Mouse (Mus musculus) CH12.LX (cell line): ENCODE measurements around the gene Aff3. TPM values are rescaled to one million over a fixed set of nuclear protein-coding genes. Genes with fewer than 3 reads are reported as not detected.

Experiments used
- DNase-seq: peaks from one replicate; pipeline ENCODE4 v3.0.0-alpha.2; 2013; ENCODE audit errors: extremely low read depth
- H3K27ac ChIP-seq: 2 replicates; pipeline ENCODE4 v1.5.1; 2012; ENCODE audit warnings: low read depth, mild to moderate bottlenecking, control low read depth, moderate library complexity; ENCODE audit not compliant: insufficient read depth
- H3K27me3 ChIP-seq: replicated peaks from 2 replicates; pipeline ENCODE3; 2012; ENCODE audit warnings: inconsistent platforms
- H3K36me3 ChIP-seq, 2 experiments: replicated peaks in 1 of 2; 2 replicates each; pipeline versions ENCODE3 to v1.6.1; 2012; ENCODE audit warnings: inconsistent platforms in 1 of 2, low read length in 1 of 2, mild to moderate bottlenecking in 1 of 2, mixed read lengths in 1 of 2, moderate library complexity in 1 of 2; ENCODE audit not compliant: control insufficient read depth in 1 of 2, insufficient read depth in 1 of 2
- H3K4me1 ChIP-seq, 2 experiments: 2 replicates each; pipeline ENCODE4 v1.6.1; 2012; ENCODE audit warnings: inconsistent platforms in 1 of 2, moderate library complexity in 1 of 2; ENCODE audit not compliant: insufficient read depth in 2 of 2, control insufficient read depth in 1 of 2
- H3K4me2 ChIP-seq: 2 replicates; pipeline ENCODE4 v1.6.1; 2012; ENCODE audit warnings: low read depth, mild to moderate bottlenecking, control low read depth; ENCODE audit not compliant: poor library complexity, insufficient read depth, severe bottlenecking
- H3K4me3 ChIP-seq, 3 experiments: fragments of 150-350 bp in 1 of 3; sonication (generic) in 1 of 3; replicated peaks in 1 of 3; 2 replicates each; pipeline versions ENCODE3 to v1.5.1; 2011 to 2012; ENCODE audit warnings: low read depth in 2 of 3, low read length in 2 of 3, mild to moderate bottlenecking in 2 of 3, moderate library complexity in 2 of 3, control low read depth in 1 of 3, improper control_type of control experiment in 1 of 3, inconsistent platforms in 1 of 3, mixed read lengths in 1 of 3; ENCODE audit not compliant: poor library complexity in 1 of 3
- H3K79me2 ChIP-seq: replicated peaks from 2 replicates; pipeline ENCODE4 v1.6.1; 2012; ENCODE audit warnings: mild to moderate bottlenecking, moderate library complexity; ENCODE audit not compliant: control insufficient read depth, poor library complexity, insufficient read depth, severe bottlenecking; ENCODE audit errors: extremely low read depth
- H3K9ac ChIP-seq: 2 replicates; pipeline ENCODE4 v1.6.1; 2012; ENCODE audit warnings: low read depth, mild to moderate bottlenecking, control low read depth, moderate library complexity; ENCODE audit not compliant: insufficient read depth
- H3K9me3 ChIP-seq: replicated peaks from 2 replicates; pipeline ENCODE3; 2012; ENCODE audit warnings: low read length, inconsistent platforms, mixed read lengths
- CHD1 ChIP-seq: IDR thresholded peaks from 2 replicates; pipeline ENCODE4 v1.6.1; 2012; ENCODE audit warnings: low read depth, low read length, improper control_type of control experiment, inconsistent platforms
- CHD2 ChIP-seq: IDR thresholded peaks from 2 replicates; pipeline ENCODE4 v1.6.1; 2011; ENCODE audit warnings: low read length, improper control_type of control experiment
- EP300 ChIP-seq: IDR thresholded peaks from 2 replicates; pipeline ENCODE4 v1.6.1; 2011; ENCODE audit warnings: low read length, improper control_type of control experiment
- GABPA ChIP-seq: IDR thresholded peaks from 2 replicates; pipeline ENCODE4 v1.6.1; 2012; ENCODE audit warnings: low read depth, low read length, improper control_type of control experiment, inconsistent platforms; ENCODE audit not compliant: insufficient replicate concordance
- HCFC1 ChIP-seq: IDR thresholded peaks from 2 replicates; pipeline ENCODE4 v1.6.1; 2012; ENCODE audit warnings: low read depth, mild to moderate bottlenecking, inconsistent platforms, low read length, improper control_type of control experiment
- KAT2A ChIP-seq: IDR thresholded peaks from 2 replicates; pipeline ENCODE4 v1.6.1; 2012; ENCODE audit warnings: low read length, improper control_type of control experiment, inconsistent platforms; ENCODE audit not compliant: insufficient replicate concordance
- MAFK ChIP-seq: IDR thresholded peaks from 2 replicates; pipeline ENCODE4 v1.6.1; 2011; ENCODE audit warnings: low read length, improper control_type of control experiment; ENCODE audit not compliant: insufficient replicate concordance
- MAZ ChIP-seq: IDR thresholded peaks from 2 replicates; pipeline ENCODE4 v1.6.1; 2012; ENCODE audit warnings: low read depth, mild to moderate bottlenecking, inconsistent platforms, low read length, improper control_type of control experiment, moderate library complexity
- POLR2AphosphoS2 ChIP-seq: IDR thresholded peaks from 2 replicates; pipeline ENCODE4 v1.6.1; 2011; ENCODE audit warnings: low read depth, low read length, improper control_type of control experiment
- RAD21 ChIP-seq: IDR thresholded peaks from 2 replicates; pipeline ENCODE4 v1.6.1; 2011; ENCODE audit warnings: low read depth, mild to moderate bottlenecking, low read length, improper control_type of control experiment, moderate library complexity
- RCOR1 ChIP-seq: conservative IDR thresholded peaks from 2 replicates; pipeline ENCODE4 v1.6.1; 2012; ENCODE audit warnings: low read depth, mild to moderate bottlenecking, inconsistent platforms, low read length, improper control_type of control experiment
- SIN3A ChIP-seq: IDR thresholded peaks from 2 replicates; pipeline ENCODE4 v1.6.1; 2012; ENCODE audit warnings: low read length, improper control_type of control experiment, inconsistent platforms
- SMC3 ChIP-seq: IDR thresholded peaks from 2 replicates; pipeline ENCODE4 v1.6.1; 2011; ENCODE audit warnings: low read depth, low read length, improper control_type of control experiment
- TBP ChIP-seq: conservative IDR thresholded peaks from 2 replicates; pipeline ENCODE4 v1.6.1; 2011; ENCODE audit warnings: low read depth, low read length, improper control_type of control experiment
- USF1 ChIP-seq: IDR thresholded peaks from 2 replicates; pipeline ENCODE4 v1.6.1; 2014; ENCODE audit warnings: low read depth, mild to moderate bottlenecking, inconsistent platforms, low read length, improper control_type of control experiment
- USF2 ChIP-seq: conservative IDR thresholded peaks from 2 replicates; pipeline ENCODE4 v1.6.1; 2011; ENCODE audit warnings: low read depth, low read length, improper control_type of control experiment
- ZMIZ1 ChIP-seq: IDR thresholded peaks from 2 replicates; pipeline ENCODE4 v1.6.1; 2012; ENCODE audit warnings: low read depth, mild to moderate bottlenecking, inconsistent platforms, low read length, improper control_type of control experiment
- dilution Hi-C: fragments of 300-500 bp; cut with MboI; formaldehyde crosslinking; loops from 2 replicates; pipeline ENCODE4 v1.14.3; 2020; ENCODE audit warnings: low sequenced_read_pairs; ENCODE audit not compliant: extremely low pct_unique_long_range_greater_than_20kb, extremely low pct_ligation_motif_present
- in situ Hi-C: fragments of 300-500 bp; cut with MboI; formaldehyde crosslinking; loops from 3 replicates; pipeline ENCODE4 v1.14.3; 2019; ENCODE audit warnings: low sequenced_read_pairs, low pct_ligation_motif_present, low pct_unique_long_range_greater_than_20kb, mixed read lengths
- polyA plus RNA-seq: library from polyadenylated mRNA; unstranded; fragments of >175 nt; gene quantifications from 2 replicates; pipeline ENCODE4 v1.2.1, GENCODE M21; 2012; ENCODE audit warnings: low read depth; ENCODE audit not compliant: insufficient read length
- total RNA-seq, 2 experiments: library from RNA; depleted of rRNA; stranded (reverse); fragments of 300-350 nt in 1 of 2; fragments of >200 nt in 1 of 2; gene quantifications; 2 replicates each; pipeline ENCODE4 v1.2.3; 2012 to 2014

Aff3 gene
- total and polyA plus RNA-seq, 3 experiments = 5.1 to 29.9 (median 7.7) TPM

- no peak overlapping the region for H3K4me3 ChIP-seq
- no peak for DNase-seq
- H3K4me1 ChIP-seq = no peaks in the 10 kb centered on the region
- TF ChIP-seq EP300 (no peak), ZMIZ1 (no peak), SMC3 (no peak), SIN3A (no peak), MAFK (no peak), CHD2 (no peak), TBP (no peak), USF2 (no peak), CHD1 (no peak), RAD21 (no peak)
- in situ Hi-C loops = no loop called here
- no peak overlapping the region for H3K9ac ChIP-seq
- H3K4me2 ChIP-seq = no peak overlapping the region
- H3K27ac ChIP-seq = no peak overlapping the region
- H3K36me3 ChIP-seq = peaks cover 0 to 65% of the 10 kb centered on the region in 2 experiments
- H3K9me3 ChIP-seq = no peaks in the 10 kb centered on the region
- dilution Hi-C loops = no loop called here
- no peaks in the 10 kb centered on the region for H3K79me2 ChIP-seq
- no peaks in the 10 kb centered on the region for H3K27me3 ChIP-seq
These were observed 157.0 kb downstream of the Aff3 start for GRCm38 (mm10) chr1:38507636-38508179.

- dilution Hi-C loops = no loop called here
- no peak for TF ChIP-seq KAT2A
- H3K4me3 ChIP-seq = no peak overlapping the region
- no peak overlapping the region for H3K4me2 ChIP-seq
- H3K9me3 ChIP-seq = no peaks in the 10 kb centered on the region
- H3K27ac ChIP-seq = no peak overlapping the region
- no peak overlapping the region for H3K9ac ChIP-seq
- peaks cover 0 to 65% of the 10 kb centered on the region in 2 experiments for H3K36me3 ChIP-seq
- in situ Hi-C loops = no loop called here
- no peak for DNase-seq
- H3K4me1 ChIP-seq = no peaks in the 10 kb centered on the region
- no peaks in the 10 kb centered on the region for H3K79me2 ChIP-seq
- H3K27me3 ChIP-seq = no peaks in the 10 kb centered on the region
These were observed 158.4 kb downstream of the Aff3 start for GRCm38 (mm10) chr1:38506396-38506795.

- DNase-seq = no peak
- Histone ChIP-seq H3K4me2 (no peak overlapping the region), H3K9me3 (no peaks in the 10 kb centered on the region), H3K36me3 (peaks cover 0 to 69% of the 10 kb centered on the region in 2 experiments), H3K9ac (no peak overlapping the region), H3K27me3 (no peaks in the 10 kb centered on the region), H3K79me2 (no peaks in the 10 kb centered on the region), H3K27ac (no peak overlapping the region), H3K4me1 (peaks cover 0 to 6% of the 10 kb centered on the region in 2 experiments; a peak in 1 of 4 replicates), H3K4me3 (no peak overlapping the region)
- TF ChIP-seq CHD2 (no peak), MAFK (no peak), RCOR1 (no peak), HCFC1 (no peak), POLR2AphosphoS2 (no peak), USF2 (no peak), MAZ (no peak), ZMIZ1 (no peak), GABPA (no peak), USF1 (no peak)
- in situ Hi-C loops (no loop called here), dilution Hi-C loops (no loop called here)
These were observed 161.2 kb downstream of the Aff3 start for GRCm38 (mm10) chr1:38503431-38504089.
